Mouse (Mus musculus) kidney, postnatal 0 days (tissue): ENCODE measurements around the gene Cd81. TPM values are rescaled to one million over a fixed set of nuclear protein-coding genes. Genes with fewer than 3 reads are reported as not detected.

ENCODE experiments used
- ATAC-seq: fragments of 200-750 bp; cut with Nextera tagmentation; replicated peaks from 2 replicates; pipeline ENCODE4 v1.8.0; 2017; ENCODE audit warnings: low read depth, moderate number of reproducible peaks, moderate TSS enrichment, moderate library complexity; ENCODE audit not compliant: low FRiP score
- DNase-seq: peaks from one replicate; pipeline ENCODE4 v3.0.0-alpha.2; 2016; ENCODE audit warnings: low spot score
- H3K27ac ChIP-seq: fragments of 300-500 bp; sonication (generic); 2 replicates; pipeline ENCODE4 v1.5.1; 2014; ENCODE audit warnings: mild to moderate bottlenecking
- H3K27me3 ChIP-seq: fragments of 300-500 bp; sonication (generic); 2 replicates; pipeline ENCODE4 v1.6.1; 2014; ENCODE audit warnings: low read length, mixed read lengths; ENCODE audit not compliant: insufficient read depth
- H3K36me3 ChIP-seq: fragments of 300-500 bp; sonication (generic); 2 replicates; pipeline ENCODE4 v1.6.1; 2014; ENCODE audit warnings: low read length, mixed read lengths; ENCODE audit not compliant: insufficient read depth
- H3K4me1 ChIP-seq: fragments of 300-500 bp; sonication (generic); replicated peaks from 2 replicates; pipeline ENCODE4 v1.6.1; 2014; ENCODE audit warnings: antibody characterized with exemption, low read length, mixed read lengths; ENCODE audit not compliant: insufficient read depth
- H3K4me2 ChIP-seq: fragments of 300-500 bp; sonication (generic); 2 replicates; pipeline ENCODE4 v1.6.1; 2014; ENCODE audit warnings: mild to moderate bottlenecking, low read length, moderate library complexity, mixed read lengths
- H3K4me3 ChIP-seq: fragments of 300-500 bp; sonication (generic); replicated peaks from 2 replicates; pipeline ENCODE4 v1.5.1; 2014; ENCODE audit warnings: low read depth, low read length
- H3K9ac ChIP-seq: fragments of 300-500 bp; sonication (generic); 2 replicates; pipeline ENCODE4 v1.6.1; 2014; ENCODE audit warnings: low read depth, low read length
- H3K9me3 ChIP-seq: fragments of 300-500 bp; sonication (generic); replicated peaks from 2 replicates; pipeline ENCODE4 v1.6.1; 2016; ENCODE audit warnings: low read length, inconsistent platforms, mixed read lengths
- CTCF ChIP-seq: IDR thresholded peaks from 2 replicates; pipeline ENCODE4 v1.5.1; 2016; ENCODE audit warnings: antibody characterized with exemption, low read depth, mild to moderate bottlenecking, moderate library complexity
- WGBS: fragments of 180-500 bp; shearing (Covaris S2); extraction: QIAGEN DNeasy Blood & Tissue Kit; methylation state at CpG from one replicate; pipeline ENCODE4 v1.1.7; 2014; 5-methylcytosine and 5-hydroxymethylcytosine counted together
- polyA plus RNA-seq: library from polyadenylated mRNA; unstranded; fragments of >200 nt; fragmentation: Nextera tagmentation; extraction: Ambion mirVana; gene quantifications from 2 replicates; pipeline ENCODE4 v1.2.1, GENCODE M21; 2015

Gene Cd81
- polyA plus RNA-seq, 1 experiment from 2014 or later: 621 TPM

DNA sequence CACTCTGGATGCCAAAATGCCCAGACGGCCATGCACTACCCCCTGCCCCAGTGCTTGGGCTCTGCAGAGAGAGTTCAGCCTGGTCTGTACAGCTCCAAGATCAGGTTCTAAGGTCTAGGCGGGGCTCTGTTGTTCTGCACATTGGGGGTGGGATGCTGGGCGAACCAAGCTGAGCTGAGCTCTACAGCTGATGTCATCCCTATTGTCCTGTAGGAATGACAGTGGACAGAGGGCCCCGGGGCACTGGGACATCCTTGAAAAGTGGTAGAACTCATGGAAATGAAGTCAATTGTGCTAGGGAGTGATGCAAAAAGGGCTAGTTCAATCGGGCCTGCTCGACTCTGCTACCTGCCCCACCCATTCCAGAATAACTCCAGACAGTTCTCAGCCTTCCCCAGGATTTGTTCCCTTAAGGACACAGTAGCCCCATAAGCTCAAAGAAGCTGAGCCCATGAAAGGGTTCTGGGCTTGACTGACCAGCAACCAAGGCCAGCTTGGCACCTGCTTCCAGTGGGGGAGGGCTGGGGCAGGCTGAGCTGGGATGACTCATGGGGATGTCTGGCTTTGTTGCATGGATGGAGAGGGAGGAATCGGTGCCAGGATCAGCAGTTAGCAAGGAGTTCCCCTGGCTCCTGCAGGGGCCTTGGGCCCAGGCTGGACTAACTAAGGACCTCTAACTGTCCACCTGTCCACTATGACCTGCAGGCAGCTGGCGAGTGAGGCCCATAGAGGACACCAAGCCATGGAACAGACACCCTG lies 38.9 kb upstream of the Cd81 start:
- H3K36me3 ChIP-seq: no peaks in the 10 kb centered on the region
- no peak overlapping the region for H3K9ac ChIP-seq
- no peak for TF ChIP-seq CTCF

DNA sequence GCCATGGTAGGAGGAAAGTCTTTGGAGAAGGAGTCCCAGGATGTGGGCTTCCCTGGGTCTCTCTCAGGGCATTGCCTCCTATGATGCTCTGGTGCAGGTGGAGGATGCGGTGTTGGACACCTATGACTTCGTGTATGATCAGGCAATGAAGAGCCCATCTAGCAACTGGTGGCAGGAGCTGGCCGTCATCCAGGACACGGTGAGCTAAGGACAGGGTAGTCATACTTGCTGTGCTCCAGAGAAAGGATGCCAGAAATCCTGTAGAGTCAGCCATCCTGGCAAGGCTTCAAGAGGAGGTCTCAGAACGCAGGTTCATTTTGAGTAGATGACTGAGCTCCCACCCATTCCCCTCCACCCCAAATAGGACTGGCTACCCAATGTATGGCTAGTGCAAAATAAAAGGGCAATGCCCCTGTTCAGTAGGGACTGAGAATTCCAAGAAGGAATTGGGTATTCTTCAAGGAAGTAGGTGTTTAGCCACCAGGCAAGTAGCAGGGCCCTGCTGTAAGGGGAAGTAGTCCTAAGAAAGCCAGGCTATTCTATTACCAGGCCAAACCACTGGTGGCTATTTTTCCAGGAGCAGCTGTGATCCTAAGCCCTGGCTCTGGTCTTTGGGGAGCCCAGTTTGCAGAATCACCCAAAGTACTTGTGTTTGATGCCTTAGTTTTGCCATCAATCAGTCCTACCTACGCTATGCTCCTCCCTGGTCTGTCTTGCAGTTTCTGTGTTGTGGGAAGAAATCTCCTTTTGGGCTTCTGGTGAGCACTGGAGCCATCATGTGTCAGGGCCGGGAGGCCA lies 37.5 kb upstream of the Cd81 start:
- Histone ChIP-seq H3K4me1 (peaks cover 21% of the 10 kb centered on the region; the same call in 1 of the 2 replicates), H3K4me2 (no peak overlapping the region)
- WGBS: 69% methylated on average over 7 of the region's 7 CpGs

More for the DNA sequence above, 38.9 kb upstream of the Cd81 start:
- DNase-seq (no peak), ATAC-seq (no peak)
- Histone ChIP-seq H3K4me2 (no peak overlapping the region), H3K4me3 (no peak overlapping the region), H3K9me3 (no peaks in the 10 kb centered on the region), H3K4me1 (peaks cover 31% of the 10 kb centered on the region), H3K27ac (0 out of 2 replicates have a peak overlapping the region, but pooled peaks have one; percentile 13), H3K27me3 (no peaks in the 10 kb centered on the region)
- WGBS: 72% methylated on average over 8 of the region's 8 CpGs

DNA sequence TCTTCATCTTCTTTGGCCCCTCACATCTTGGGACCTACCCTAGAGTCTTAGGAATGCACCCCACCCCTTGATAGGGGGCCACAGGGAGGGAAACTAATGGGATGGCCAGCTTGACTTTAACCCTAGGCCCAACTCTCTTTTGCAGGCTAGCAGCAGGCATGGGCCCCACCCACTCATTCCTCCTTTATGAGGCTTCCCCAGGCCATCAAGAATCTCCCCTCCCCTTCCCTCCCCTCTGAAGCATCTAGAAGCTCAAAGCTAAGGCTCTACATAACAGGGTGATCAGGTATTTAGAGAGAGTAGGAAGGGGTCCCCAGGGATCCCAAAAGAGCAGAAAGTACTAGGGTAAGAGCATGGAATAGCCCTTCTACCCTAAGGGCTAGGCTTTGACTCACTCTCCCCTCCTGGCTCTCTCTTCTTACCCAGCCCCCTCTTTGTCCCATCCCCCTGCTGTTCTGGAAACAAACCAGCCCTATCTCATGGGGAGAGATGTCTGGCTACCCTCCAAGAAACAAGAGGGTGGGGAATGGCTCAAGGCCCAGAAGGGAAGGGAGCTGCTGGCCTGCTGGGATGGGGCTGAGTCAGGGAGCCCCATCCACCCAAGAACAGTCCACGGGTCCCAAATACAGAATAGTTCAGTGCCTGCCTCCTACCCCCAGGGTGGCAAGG lies 36.6 kb upstream of the Cd81 start:
- Histone ChIP-seq H3K9me3 (no peaks in the 10 kb centered on the region), H3K9ac (no peak overlapping the region), H3K4me2 (0 out of 2 replicates have a peak overlapping the region, but pooled peaks have one; percentile 19), H3K27ac (peak overlapping the region; percentile 71), H3K36me3 (no peaks in the 10 kb centered on the region), H3K27me3 (no peaks in the 10 kb centered on the region), H3K4me1 (peaks cover 21% of the 10 kb centered on the region; the same call in 1 of the 2 replicates), H3K4me3 (no peak overlapping the region)
- ATAC-seq (peak; percentile 31; the same call in 1 of the 2 replicates), DNase-seq (peak; percentile 84)
- 14% methylated on average over 1 of the region's 1 CpGs for WGBS
- TF ChIP-seq CTCF: no peak

More for the DNA sequence above, 37.5 kb upstream of the Cd81 start:
- no peak for TF ChIP-seq CTCF
- ATAC-seq: no peak
- Histone ChIP-seq H3K27ac (peak overlapping the region; percentile 71), H3K9ac (no peak overlapping the region), H3K27me3 (no peaks in the 10 kb centered on the region), H3K9me3 (no peaks in the 10 kb centered on the region), H3K36me3 (no peaks in the 10 kb centered on the region), H3K4me3 (no peak overlapping the region)
- DNase-seq: no peak

DNA sequence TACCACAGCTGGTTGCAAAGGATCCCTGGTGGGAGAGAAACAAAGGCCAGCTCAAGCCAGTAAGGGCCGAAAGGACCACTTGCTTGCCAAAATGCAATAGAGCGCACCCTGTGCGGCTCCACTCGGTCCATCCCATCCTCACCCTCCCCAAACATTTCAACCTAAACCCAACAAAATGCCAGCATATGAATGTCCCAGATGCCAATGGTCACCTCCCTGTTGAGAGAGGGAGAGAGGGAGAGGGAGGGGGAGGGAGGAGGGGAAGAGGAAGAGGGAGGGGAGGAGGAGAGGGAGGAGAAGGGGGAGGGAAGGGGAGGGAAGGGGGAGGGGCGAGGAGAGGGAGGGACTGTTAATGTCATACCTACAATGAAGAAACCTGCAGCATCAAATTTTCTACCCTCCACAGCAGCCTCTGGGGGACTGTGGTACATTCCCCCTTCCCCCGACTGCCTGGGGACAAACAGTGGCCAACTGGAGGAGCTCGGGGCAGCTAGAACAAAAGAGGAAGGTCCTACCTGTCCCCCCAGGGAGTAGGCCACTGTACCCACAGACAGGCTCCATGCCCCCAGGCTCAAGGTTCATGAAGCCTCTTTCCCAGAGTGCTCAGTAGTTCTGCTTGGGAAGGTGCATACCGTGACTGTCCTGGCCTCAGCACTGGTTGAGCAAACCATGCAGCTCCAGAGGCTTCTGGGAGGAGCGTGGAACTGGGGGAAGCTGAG lies 36.0 kb upstream of the Cd81 start:
- Histone ChIP-seq H3K36me3 (no peaks in the 10 kb centered on the region), H3K9me3 (no peaks in the 10 kb centered on the region), H3K27ac (peak overlapping the region; percentile 71; the same call in 1 of the 2 replicates), H3K27me3 (no peaks in the 10 kb centered on the region), H3K4me3 (no peak overlapping the region), H3K4me2 (0 out of 2 replicates have a peak overlapping the region, but pooled peaks have one; percentile 19), H3K9ac (no peak overlapping the region), H3K4me1 (peaks cover 21% of the 10 kb centered on the region; the same call in 1 of the 2 replicates)
- WGBS: 47% methylated on average over 8 of the region's 9 CpGs
- DNase-seq: no peak
- TF ChIP-seq CTCF: no peak
- peak; percentile 18; the same call in 1 of the 2 replicates for ATAC-seq

DNA sequence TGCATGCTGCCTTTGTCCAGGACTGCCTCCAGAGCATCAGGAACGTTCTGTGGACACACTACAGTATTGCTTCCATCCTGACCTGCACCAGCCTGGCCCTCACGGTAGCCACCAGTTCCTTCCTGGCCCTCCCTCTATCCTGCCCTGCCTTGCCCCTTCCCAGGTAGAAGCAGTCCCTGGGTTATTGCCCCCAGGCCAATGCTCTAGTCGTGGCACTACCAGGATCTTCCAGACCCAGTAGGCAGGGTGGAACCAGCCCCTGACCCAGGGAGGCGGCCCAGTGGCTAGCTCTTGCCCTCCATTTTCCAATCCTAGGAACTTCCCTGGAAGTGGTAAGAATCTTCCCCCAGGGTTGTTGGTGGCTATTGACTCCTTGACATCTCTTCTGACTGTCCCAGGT lies 35.4 kb upstream of the Cd81 start:
- no peaks in the 10 kb centered on the region for H3K36me3 ChIP-seq
- H3K4me2 ChIP-seq: no peak overlapping the region
- peaks cover 20% of the 10 kb centered on the region; the same call in 1 of the 2 replicates for H3K4me1 ChIP-seq
- ATAC-seq (no peak), DNase-seq (no peak)
- WGBS: 73% methylated on average over 4 of the region's 4 CpGs
- H3K27ac ChIP-seq: peak overlapping the region; percentile 54; the same call in 1 of the 2 replicates
- no peaks in the 10 kb centered on the region for H3K27me3 ChIP-seq
- no peaks in the 10 kb centered on the region for H3K9me3 ChIP-seq
- no peak for TF ChIP-seq CTCF
- no peak overlapping the region for H3K4me3 ChIP-seq
- no peak overlapping the region for H3K9ac ChIP-seq
